25 mouse cellular contexts compared by ENCODE assay signal in the genomic region with DNA sequence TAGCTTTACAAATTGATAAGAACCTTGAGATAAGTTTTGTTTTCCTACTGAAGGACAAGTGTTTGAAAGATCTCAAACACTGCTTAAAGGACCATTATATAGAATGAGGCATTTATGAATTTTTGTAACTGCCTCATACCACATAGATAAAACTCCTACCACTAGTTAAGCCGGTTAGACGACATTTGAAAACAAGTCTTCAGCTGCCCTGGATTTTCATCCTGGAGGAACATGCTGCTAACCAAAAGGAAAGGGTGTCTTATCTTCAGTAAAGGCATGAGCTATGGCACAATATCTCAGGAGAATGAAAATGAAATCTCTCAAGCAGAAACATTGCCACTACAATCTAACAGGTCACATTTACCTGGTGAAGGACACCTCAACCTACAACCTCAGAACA. TPM values are rescaled to one million over a fixed set of nuclear protein-coding genes. Genes with fewer than 3 reads are reported as not detected.
DNase-seq lines count a peak whose midpoint lies in the region; ATAC-seq and TF ChIP-seq lines count a peak whose summit lies in the region.
"Had no signal": no experiment of that assay in that cellular context is flagged by ENCODE, and none has a peak within 500 bp of the region (broad histone marks: within the 10 kb centered on the region; RNA-seq: fewer than 3 reads in every experiment).

No protein-coding gene starts in this region.

- no peak overlapping the region for H3K4me3 ChIP-seq in limb, embryonic 14.5 days (replicated peaks; ENCODE audit: low read length)
- H3K4me3 ChIP-seq in limb, embryonic 10.5 days = no peak overlapping the region
- H3K4me3 ChIP-seq in lung, embryonic 16.5 days (ENCODE audit: low read length) = no peak overlapping the region
- H3K4me3 ChIP-seq: embryonic facial prominence, embryonic 15.5 days; forebrain, embryonic 12.5 days; forebrain, embryonic 15.5 days; heart, embryonic 12.5 days; heart, embryonic 15.5 days; hindbrain, embryonic 10.5 days; hindbrain, embryonic 13.5 days had no signal

- WGBS in limb, embryonic 14.5 days = 81% methylated on average over 2 of the region's 2 CpGs
- 95% methylated on average over 2 of the region's 2 CpGs for WGBS in limb, embryonic 10.5 days
- 63% methylated on average over 2 of the region's 2 CpGs for WGBS in lung, embryonic 16.5 days

- H3K4me2 ChIP-seq in limb, embryonic 14.5 days (replicated peaks; ENCODE audit: low read depth, low read length, severe bottlenecking) = no peak overlapping the region
- H3K4me2 ChIP-seq in lung, embryonic 16.5 days (ENCODE audit: low read depth, low read length) = no peak overlapping the region
- H3K4me2 ChIP-seq: embryonic facial prominence, embryonic 15.5 days; forebrain, embryonic 12.5 days; forebrain, embryonic 15.5 days; heart, embryonic 12.5 days; heart, embryonic 15.5 days; hindbrain, embryonic 13.5 days had no signal

- no peak for ATAC-seq in limb, embryonic 14.5 days (ENCODE audit: low FRiP score, low read depth)
- no peak for ATAC-seq in lung, embryonic 16.5 days (ENCODE audit: low read depth)
- ATAC-seq: activated CD4-positive, CD25-positive, alpha-beta regulatory T cell, adult 4 months; forebrain, embryonic 15.5 days; hindbrain, embryonic 16.5 days had no signal

- no peaks in the 10 kb centered on the region for H3K27me3 ChIP-seq in limb, embryonic 14.5 days (ENCODE audit: control insufficient read depth, insufficient read depth, low read length)
- H3K27me3 ChIP-seq in limb, embryonic 10.5 days (ENCODE audit: low read depth, poor library complexity, severe bottlenecking) = no peaks in the 10 kb centered on the region
- H3K27me3 ChIP-seq in lung, embryonic 16.5 days (ENCODE audit: control insufficient read depth, insufficient read depth, low read depth, low read length) = no peaks in the 10 kb centered on the region
- H3K27me3 ChIP-seq: embryonic facial prominence, embryonic 15.5 days; forebrain, embryonic 12.5 days; forebrain, embryonic 15.5 days; heart, embryonic 12.5 days; heart, embryonic 15.5 days; hindbrain, embryonic 13.5 days had no signal

- H3K9me3 ChIP-seq in limb, embryonic 14.5 days (ENCODE audit: control insufficient read depth, low read length) = no peaks in the 10 kb centered on the region
- no peaks in the 10 kb centered on the region for H3K9me3 ChIP-seq in limb, embryonic 10.5 days (replicated peaks)
- no peaks in the 10 kb centered on the region for H3K9me3 ChIP-seq in lung, embryonic 16.5 days (ENCODE audit: control insufficient read depth, low read length)
- H3K9me3 ChIP-seq: embryonic facial prominence, embryonic 15.5 days; forebrain, embryonic 12.5 days; forebrain, embryonic 15.5 days; heart, embryonic 12.5 days; heart, embryonic 15.5 days; hindbrain, embryonic 10.5 days; hindbrain, embryonic 13.5 days had no signal

- no peaks in the 10 kb centered on the region for H3K36me3 ChIP-seq in limb, embryonic 14.5 days (ENCODE audit: control insufficient read depth, insufficient read depth, low read length)
- no peaks in the 10 kb centered on the region for H3K36me3 ChIP-seq in limb, embryonic 10.5 days
- H3K36me3 ChIP-seq in lung, embryonic 16.5 days (ENCODE audit: control insufficient read depth, insufficient read depth, low read length) = no peaks in the 10 kb centered on the region
- H3K36me3 ChIP-seq: embryonic facial prominence, embryonic 15.5 days; forebrain, embryonic 12.5 days; forebrain, embryonic 15.5 days; heart, embryonic 12.5 days; heart, embryonic 15.5 days; hindbrain, embryonic 10.5 days; hindbrain, embryonic 13.5 days had no signal

- peaks cover 11% of the 10 kb centered on the region for H3K4me1 ChIP-seq in limb, embryonic 14.5 days (ENCODE audit: control insufficient read depth, insufficient read depth, low read length)
- H3K4me1 ChIP-seq in limb, embryonic 10.5 days = peaks cover 11% of the 10 kb centered on the region; the same call in 1 of the 2 replicates
- peaks cover 21% of the 10 kb centered on the region for H3K4me1 ChIP-seq in lung, embryonic 16.5 days (replicated peaks; ENCODE audit: control insufficient read depth, insufficient read depth, low read length)

- no peak for TF ChIP-seq POLR2A in limb, embryonic 14.5 days (IDR thresholded peaks at IDR 0.05; ENCODE audit: borderline replicate concordance, extremely low read depth, insufficient read depth, insufficient read length)

- peak; percentile 27 for DNase-seq in limb, embryonic 14.5 days (ENCODE audit: low spot score)
- DNase-seq in limb, embryonic 10.5 days (ENCODE audit: low spot score) = no peak
- no peak for DNase-seq in lung, postnatal 25 days (ENCODE audit: low spot score)
- DNase-seq in fat pad, adult 2 months (ENCODE audit: extremely low read depth, low read depth, low spot score) = peak; percentile 67
- DNase-seq in B cell, adult 2 months = no peak
- DNase-seq: adrenal gland, adult 8-10 months; adrenal gland, postnatal 25 days; cerebellum, adult 11-12 months; cerebellum, adult 8-10 months; cerebellum, postnatal 10 days; cerebellum, postnatal 36 days; embryo, embryonic 11 days; gastrocnemius, postnatal 25 days; heart, postnatal 10 days; heart, postnatal 36 days had no signal

- H3K9ac ChIP-seq in limb, embryonic 14.5 days (ENCODE audit: low read depth, low read length, severe bottlenecking) = no peak overlapping the region
- no peak overlapping the region for H3K9ac ChIP-seq in lung, embryonic 16.5 days (ENCODE audit: low read length)
- H3K9ac ChIP-seq: embryonic facial prominence, embryonic 15.5 days; forebrain, embryonic 12.5 days; forebrain, embryonic 15.5 days; heart, embryonic 12.5 days; heart, embryonic 15.5 days; hindbrain, embryonic 13.5 days had no signal

- H3K27ac ChIP-seq in limb, embryonic 14.5 days (replicated peaks; ENCODE audit: low read depth, low read length) = no peak overlapping the region
- no peak overlapping the region for H3K27ac ChIP-seq in limb, embryonic 10.5 days
- peak overlapping the region; percentile 61 for H3K27ac ChIP-seq in lung, embryonic 16.5 days (ENCODE audit: low read length)
- H3K27ac ChIP-seq: embryonic facial prominence, embryonic 15.5 days; forebrain, embryonic 12.5 days; forebrain, embryonic 15.5 days; heart, embryonic 15.5 days; hindbrain, embryonic 10.5 days; hindbrain, embryonic 13.5 days had no signal

RNA-seq across cellular contexts. Expression of gene Oxct1, which starts 2.4 kb away (rescaled TPM):
- 58.6 and 75.4 TPM in 2 replicates for polyA plus RNA-seq in limb, embryonic 14.5 days (2012; rRNA removed)
- 252 and 255 TPM in 2 replicates for polyA plus RNA-seq in limb, embryonic 14.5 days (2014; fragmentation: Nextera tagmentation; extraction: Ambion mirVana)
- 79.0 and 116 TPM in 2 replicates for polyA plus RNA-seq in limb, embryonic 10.5 days (2016; fragmentation: Nextera tagmentation; extraction: Ambion mirVana)
- 222 and 248 TPM in 2 replicates for polyA plus RNA-seq in lung, embryonic 16.5 days (2015; fragmentation: Nextera tagmentation; extraction: Ambion mirVana)

RNA-seq across cellular contexts. Expression of gene AW549877, which starts 28.2 kb away (rescaled TPM):
- polyA plus RNA-seq in limb, embryonic 14.5 days (2012; rRNA removed) = 59.9 and 81.1 TPM in 2 replicates
- 46.3 and 47.0 TPM in 2 replicates for polyA plus RNA-seq in limb, embryonic 14.5 days (2014; fragmentation: Nextera tagmentation; extraction: Ambion mirVana)
- polyA plus RNA-seq in limb, embryonic 10.5 days (2016; fragmentation: Nextera tagmentation; extraction: Ambion mirVana) = 26.5 and 32.8 TPM in 2 replicates
- 33.8 and 34.7 TPM in 2 replicates for polyA plus RNA-seq in lung, embryonic 16.5 days (2015; fragmentation: Nextera tagmentation; extraction: Ambion mirVana)

RNA-seq across cellular contexts. Expression of gene Fbxo4, which starts 44.4 kb away (rescaled TPM):
- polyA plus RNA-seq in limb, embryonic 14.5 days (2012; rRNA removed) = 9.5 and 11.2 TPM in 2 replicates
- 12.5 and 13.0 TPM in 2 replicates for polyA plus RNA-seq in limb, embryonic 14.5 days (2014; fragmentation: Nextera tagmentation; extraction: Ambion mirVana)
- polyA plus RNA-seq in limb, embryonic 10.5 days (2016; fragmentation: Nextera tagmentation; extraction: Ambion mirVana) = 3.2 and 3.4 TPM in 2 replicates
- 11.3 and 13.2 TPM in 2 replicates for polyA plus RNA-seq in lung, embryonic 16.5 days (2015; fragmentation: Nextera tagmentation; extraction: Ambion mirVana)

Comparison
In these comparisons a context has a peak if more than half of its experiments do, and no peak if none do; other contexts are left out.
1. DNase-seq: peak in limb, embryonic 14.5 days (single experiment) and fat pad, adult 2 months (single experiment); none in limb, embryonic 10.5 days (single experiment), lung, postnatal 25 days (single experiment) and B cell, adult 2 months (0 of 2).